Mouse (Mus musculus): ENCODE data around the gene Agbl2.

- TF ChIP-seq POLR2A (IDR thresholded peaks at IDR 0.05; ENCODE audit: borderline replicate concordance, extremely low read depth, low read depth, low read length) (no peak), CTCF (IDR thresholded peaks at IDR 0.05; ENCODE audit: insufficient read depth, low read length) (no peak)
Observed at GRCm38 (mm10) chr2:90820894-90821293, 38.4 kb downstream of the Agbl2 start.
